Comparison of ENCODE assay signal across 8 mouse cellular contexts in the genomic region with DNA sequence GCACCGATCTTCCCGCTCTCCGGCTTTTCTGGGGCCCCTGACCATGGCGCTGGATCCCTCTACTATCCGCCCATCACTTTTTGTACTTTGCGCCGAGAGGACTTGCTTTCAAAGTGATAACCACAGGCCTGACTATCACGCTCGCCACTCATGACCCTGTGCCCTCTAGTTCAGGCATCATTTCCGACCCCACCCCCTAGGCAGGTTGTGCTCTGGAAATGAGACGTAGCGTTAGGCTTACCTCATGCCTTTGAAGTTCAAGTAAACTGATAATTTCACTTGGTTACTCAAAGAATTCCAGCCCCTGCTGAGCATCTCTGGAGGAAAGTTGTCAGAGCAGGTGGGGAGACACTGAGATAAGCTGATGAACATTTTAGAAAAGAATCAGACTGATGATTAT. TPM values are rescaled to one million over a fixed set of nuclear protein-coding genes. Genes with fewer than 3 reads are reported as not detected.
DNase-seq lines count a peak whose midpoint lies in the region; ATAC-seq and TF ChIP-seq lines count a peak whose summit lies in the region.

No protein-coding gene starts in this region.

- peak overlapping the region; percentile 10 for H3ac ChIP-seq in myocyte (ENCODE audit: control insufficient read depth, insufficient read length)

- no peak for TF ChIP-seq POLR2A in myocyte (IDR thresholded peaks at IDR 0.05; ENCODE audit: insufficient read length, low read depth)

- H3K4me2 ChIP-seq in heart, embryonic 16.5 days (ENCODE audit: low read depth, low read length) = peak overlapping the region; percentile 77
- H3K4me2 ChIP-seq in limb, embryonic 12.5 days = peak overlapping the region; percentile 84
- H3K4me2 ChIP-seq in myocyte (ENCODE audit: low read depth) = peak overlapping the region; percentile 86

- peak overlapping the region; percentile 92 for H3K9ac ChIP-seq in heart, embryonic 16.5 days (ENCODE audit: low read length)
- H3K9ac ChIP-seq in limb, embryonic 12.5 days (replicated peaks) = peak overlapping the region; percentile 56

- no peaks in the 10 kb centered on the region for H3K79me2 ChIP-seq in myocyte (ENCODE audit: control insufficient read depth, insufficient read depth)

- no peak for ATAC-seq in heart, embryonic 16.5 days (replicated peaks; ENCODE audit: extremely low read depth, insufficient read depth, low FRiP score)
- no peak for ATAC-seq in limb, embryonic 12.5 days (ENCODE audit: insufficient number of reproducible peaks, insufficient read depth, low FRiP score, low TSS enrichment, low read depth)
- no peak for ATAC-seq in activated CD4-positive, CD25-positive, alpha-beta regulatory T cell, adult 4 months

- H3K4me3 ChIP-seq in heart, embryonic 16.5 days (ENCODE audit: low read length) = peak overlapping the region; percentile 88
- peak overlapping the region; percentile 67 for H3K4me3 ChIP-seq in limb, embryonic 12.5 days (replicated peaks)
- H3K4me3 ChIP-seq in myocyte = peak overlapping the region; percentile 58

- H3K36me3 ChIP-seq in heart, embryonic 16.5 days (ENCODE audit: control insufficient read depth, insufficient read depth) = peaks cover 6% of the 10 kb centered on the region; the same call in 1 of the 2 replicates
- 0 out of 2 replicates have a peak, but pooled peaks cover 3% of the 10 kb centered on the region for H3K36me3 ChIP-seq in limb, embryonic 12.5 days
- no peaks in the 10 kb centered on the region for H3K36me3 ChIP-seq in myocyte (ENCODE audit: control insufficient read depth, insufficient read depth)

- WGBS in heart, embryonic 16.5 days = 1% methylated on average over 12 of the region's 12 CpGs
- WGBS in limb, embryonic 12.5 days = 4% methylated on average over 12 of the region's 12 CpGs

- H3K27ac ChIP-seq in heart, embryonic 16.5 days (ENCODE audit: low read length) = no peak overlapping the region
- H3K27ac ChIP-seq in limb, embryonic 12.5 days = no peak overlapping the region

- DNase-seq in CD8-positive naive resting alpha-beta T cell, adult 2 months (ENCODE audit: low read depth in 2 of 2, low spot score in 2 of 2) = peak; percentile 41 to 44
- DNase-seq in R1 (ENCODE audit: low read depth, low spot score) = peak; percentile 37
- no peak for DNase-seq in gastrocnemius, postnatal 4 days (ENCODE audit: low spot score in 2 of 2)
- no peak for DNase-seq in gastrocnemius, postnatal 14 days

- no peaks in the 10 kb centered on the region for H3K27me3 ChIP-seq in heart, embryonic 16.5 days (ENCODE audit: control insufficient read depth, insufficient read depth, low read length)
- peaks cover 7% of the 10 kb centered on the region; the same call in 1 of the 2 replicates for H3K27me3 ChIP-seq in limb, embryonic 12.5 days
- no peaks in the 10 kb centered on the region for H3K27me3 ChIP-seq in myocyte (ENCODE audit: control insufficient read depth, insufficient read depth, insufficient read length)

- intact Hi-C loops in gastrocnemius, postnatal 14 days (cut with DNase I; ENCODE audit: low total_unique reads) = no loop called here

- no peaks in the 10 kb centered on the region for H3K9me3 ChIP-seq in heart, embryonic 16.5 days (replicated peaks; ENCODE audit: control insufficient read depth, low read length)
- H3K9me3 ChIP-seq in limb, embryonic 12.5 days = no peaks in the 10 kb centered on the region

- H3K4me1 ChIP-seq in heart, embryonic 16.5 days (ENCODE audit: control insufficient read depth, insufficient read depth, low read length) = peaks cover 9% of the 10 kb centered on the region
- peaks cover 15% of the 10 kb centered on the region for H3K4me1 ChIP-seq in limb, embryonic 12.5 days (replicated peaks)

TF ChIP-seq in myocyte, 11 proteins besides CTCF, POLR2A, EP300 and RAD21:
- TF ChIP-seq MAX (IDR thresholded peaks at IDR 0.05; ENCODE audit: low read depth) (no peak), REST (IDR thresholded peaks at IDR 0.05; ENCODE audit: insufficient read depth, insufficient read length) (no peak), E2F4 (IDR thresholded peaks at IDR 0.05; ENCODE audit: insufficient read depth) (no peak), POLR2AphosphoS2 (IDR thresholded peaks at IDR 0.05; ENCODE audit: insufficient read length, low read depth) (no peak)

RNA-seq across cellular contexts. Expression of a gene that starts 0.6 kb away (rescaled TPM):
- polyA plus RNA-seq in heart, embryonic 16.5 days (2015; fragmentation: Nextera tagmentation; extraction: Ambion mirVana) = 0.86 and 1.00 TPM in 2 replicates
- 1.6 and 2.3 TPM in 2 replicates for polyA plus RNA-seq in limb, embryonic 12.5 days (2016; fragmentation: Nextera tagmentation; extraction: Ambion mirVana)
- 1.3 TPM for polyA plus RNA-seq in myocyte (2012; fragmentation: generic; extraction: Trizol)
- polyA plus RNA-seq in activated CD4-positive, CD25-positive, alpha-beta regulatory T cell, adult 4 months (2017; shearing (Covaris generic)) = 1 to 10 TPM; 2.7 to 2.8 TPM
- total RNA-seq in gastrocnemius, postnatal 4 days (2021) = 1 to 10 TPM; 1.7 to 2.1 TPM
- 1 to 10 TPM; 1.3 to 1.7 TPM for total RNA-seq in gastrocnemius, postnatal 14 days (2021)

RNA-seq across cellular contexts. Expression of a gene that starts 1.0 kb away (rescaled TPM):
- 14.5 and 15.3 TPM in 2 replicates for polyA plus RNA-seq in heart, embryonic 16.5 days (2015; fragmentation: Nextera tagmentation; extraction: Ambion mirVana)
- 23.4 and 24.9 TPM in 2 replicates for polyA plus RNA-seq in limb, embryonic 12.5 days (2016; fragmentation: Nextera tagmentation; extraction: Ambion mirVana)
- polyA plus RNA-seq in myocyte (2012; fragmentation: generic; extraction: Trizol) = 11.6 TPM
- 1 to 10 TPM; 8.6 to 8.9 TPM for polyA plus RNA-seq in activated CD4-positive, CD25-positive, alpha-beta regulatory T cell, adult 4 months (2017; shearing (Covaris generic))
- 10 to 100 TPM; 13.8 to 14.0 TPM for total RNA-seq in gastrocnemius, postnatal 4 days (2021)
- 1 to 10 TPM; 8.3 to 8.8 TPM for total RNA-seq in gastrocnemius, postnatal 14 days (2021)

RNA-seq across cellular contexts. Expression of a gene that starts 23.0 kb away (rescaled TPM):
- 237 and 257 TPM in 2 replicates for polyA plus RNA-seq in heart, embryonic 16.5 days (2015; fragmentation: Nextera tagmentation; extraction: Ambion mirVana)
- polyA plus RNA-seq in limb, embryonic 12.5 days (2016; fragmentation: Nextera tagmentation; extraction: Ambion mirVana) = 211 and 215 TPM in 2 replicates
- polyA plus RNA-seq in myocyte (2012; fragmentation: generic; extraction: Trizol) = 85.2 TPM
- 10 to 100 TPM; 20.6 to 28.4 TPM for polyA plus RNA-seq in activated CD4-positive, CD25-positive, alpha-beta regulatory T cell, adult 4 months (2017; shearing (Covaris generic))
- total RNA-seq in gastrocnemius, postnatal 4 days (2021) = 10 to 100 TPM; 52.8 to 57.5 TPM
- 10 to 100 TPM; 18.9 to 21.7 TPM for total RNA-seq in gastrocnemius, postnatal 14 days (2021)

RNA-seq across cellular contexts. Expression of a gene that starts 23.0 kb away (rescaled TPM):
- 105 and 113 TPM in 2 replicates for polyA plus RNA-seq in heart, embryonic 16.5 days (2015; fragmentation: Nextera tagmentation; extraction: Ambion mirVana)
- 99.3 and 101 TPM in 2 replicates for polyA plus RNA-seq in limb, embryonic 12.5 days (2016; fragmentation: Nextera tagmentation; extraction: Ambion mirVana)
- 68.2 TPM for polyA plus RNA-seq in myocyte (2012; fragmentation: generic; extraction: Trizol)
- 10 to 100 TPM; 50.2 to 65.2 TPM for polyA plus RNA-seq in activated CD4-positive, CD25-positive, alpha-beta regulatory T cell, adult 4 months (2017; shearing (Covaris generic))
- 10 to 100 TPM; 60.1 to 67.3 TPM for total RNA-seq in gastrocnemius, postnatal 4 days (2021)
- 10 to 100 TPM; 66.9 to 77.6 TPM for total RNA-seq in gastrocnemius, postnatal 14 days (2021)

RNA-seq across cellular contexts. Expression of a gene that starts 34.2 kb away (rescaled TPM):
- polyA plus RNA-seq in heart, embryonic 16.5 days (2015; fragmentation: Nextera tagmentation; extraction: Ambion mirVana) = 0.06 and 0.08 TPM in 2 replicates
- polyA plus RNA-seq in limb, embryonic 12.5 days (2016; fragmentation: Nextera tagmentation; extraction: Ambion mirVana) = 0.08 TPM in 1 of 2 replicates, not detected in the other
- 0.17 TPM for polyA plus RNA-seq in myocyte (2012; fragmentation: generic; extraction: Trizol)
- polyA plus RNA-seq in activated CD4-positive, CD25-positive, alpha-beta regulatory T cell, adult 4 months (2017; shearing (Covaris generic)) = not detected
- total RNA-seq in gastrocnemius, postnatal 4 days (2021) = under 1 TPM; 0.31 to 0.52 TPM
- total RNA-seq in gastrocnemius, postnatal 14 days (2021) = under 1 TPM; 0.11 to 0.16 TPM

Comparison
In these comparisons a context has a peak if more than half of its experiments do, and no peak if none do; other contexts are left out.
1. DNase-seq: peak in CD8-positive naive resting alpha-beta T cell, adult 2 months (2 of 2) and R1 (single experiment); none in gastrocnemius, postnatal 4 days (0 of 2) and gastrocnemius, postnatal 14 days (single experiment).
2. Peak in every context shown above with its lines, with median percentiles within 50 percentile points of each other: H3K4me2 ChIP-seq and H3K4me3 ChIP-seq.